Mouse (Mus musculus) hindbrain, postnatal 0 days (tissue): ENCODE measurements at regions not wholly inside any gene's neighbourhood (a gene's known extent, or its start where the extent isn't known, plus 50 kb on each side); places are given as distances from the start of the nearest gene placed in this dataset.

Source experiments
- ATAC-seq: fragments of 200-750 bp; cut with Nextera tagmentation; 2 replicates; pipeline ENCODE4 v1.8.0; 2017; ENCODE audit warnings: mild to moderate bottlenecking, moderate TSS enrichment, moderate library complexity
- DNase-seq: peaks from one replicate; pipeline ENCODE4 v3.0.0-alpha.2; 2015; ENCODE audit warnings: low spot score
- H3K27ac ChIP-seq: fragments of 300-500 bp; sonication (generic); 2 replicates; pipeline ENCODE4 v1.5.1; 2014; ENCODE audit warnings: mild to moderate bottlenecking
- H3K27me3 ChIP-seq: fragments of 300-500 bp; sonication (generic); 2 replicates; pipeline ENCODE4 v1.6.1; 2014; ENCODE audit warnings: low read length, mixed read lengths; ENCODE audit not compliant: insufficient read depth
- H3K36me3 ChIP-seq: fragments of 300-500 bp; sonication (generic); 2 replicates; pipeline ENCODE4 v1.6.1; 2014; ENCODE audit warnings: low read length, mixed read lengths; ENCODE audit not compliant: insufficient read depth
- H3K4me1 ChIP-seq: fragments of 300-500 bp; sonication (generic); 2 replicates; pipeline ENCODE4 v1.6.1; 2014; ENCODE audit warnings: antibody characterized with exemption, low read length, mixed read lengths; ENCODE audit not compliant: insufficient read depth
- H3K4me2 ChIP-seq: fragments of 300-500 bp; sonication (generic); 2 replicates; pipeline ENCODE4 v1.6.1; 2014; ENCODE audit warnings: low read depth, mild to moderate bottlenecking, low read length, moderate library complexity, mixed read lengths
- H3K4me3 ChIP-seq: fragments of 300-500 bp; sonication (generic); 2 replicates; pipeline ENCODE4 v1.5.1; 2014; ENCODE audit warnings: low read length
- H3K9ac ChIP-seq: fragments of 300-500 bp; sonication (generic); replicated peaks from 2 replicates; pipeline ENCODE4 v1.6.1; 2014; ENCODE audit warnings: mild to moderate bottlenecking, low read length, moderate library complexity, mixed read lengths
- H3K9me3 ChIP-seq: fragments of 300-500 bp; sonication (generic); 2 replicates; pipeline ENCODE4 v1.6.1; 2016; ENCODE audit warnings: low read length, mixed read lengths
- CTCF ChIP-seq: IDR thresholded peaks from 2 replicates; pipeline ENCODE4 v1.5.1; 2016; ENCODE audit warnings: antibody characterized with exemption, control low read depth, low read depth
- WGBS: fragments of 180-500 bp; shearing (Covaris S2); extraction: QIAGEN DNeasy Blood & Tissue Kit; methylation state at CpG from one replicate; pipeline ENCODE4 v1.1.7; 2014; 5-methylcytosine and 5-hydroxymethylcytosine counted together

DNA sequence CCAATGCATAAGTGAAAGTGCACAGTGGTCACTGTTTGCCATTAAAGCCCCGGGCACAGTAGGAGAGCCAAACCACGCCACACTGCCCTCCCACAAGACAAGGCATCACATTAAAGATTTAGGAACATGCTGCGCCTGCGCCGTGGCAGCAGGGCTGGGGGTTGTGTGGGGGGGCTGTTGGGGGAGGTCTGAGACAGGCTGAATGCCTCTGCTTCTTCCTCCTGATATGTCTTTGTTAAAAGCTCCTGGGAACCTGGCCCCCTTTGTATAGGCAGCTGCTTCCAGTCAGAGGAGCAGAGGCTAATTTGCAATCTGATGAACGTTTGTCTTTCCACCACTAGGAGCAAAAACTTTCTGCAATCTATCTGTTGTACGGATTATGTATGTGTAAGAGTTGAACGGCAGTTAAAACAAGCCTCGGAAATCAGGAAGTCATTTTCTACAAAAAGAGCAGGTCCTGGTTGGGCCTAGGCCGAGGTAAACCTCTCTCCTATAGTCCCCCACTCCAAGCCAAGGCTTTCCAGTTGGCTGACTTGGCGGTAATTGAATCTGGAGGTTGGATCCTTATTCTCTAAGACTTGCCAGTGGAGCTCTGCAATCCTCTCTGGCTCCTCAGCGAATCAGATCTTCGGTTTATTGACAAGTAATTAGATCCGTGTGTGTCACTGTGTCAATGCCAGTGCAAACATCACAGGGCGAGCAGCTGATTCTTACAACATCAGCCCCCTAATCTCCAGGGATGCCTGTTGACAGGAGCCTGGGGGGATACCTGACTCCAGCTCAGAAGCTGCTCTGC lies 173.3 kb upstream of the A230072I06Rik start:
- H3K4me3 ChIP-seq: no peak overlapping the region
- peak; percentile 42 for TF ChIP-seq CTCF
- H3K9me3 ChIP-seq: no peaks in the 10 kb centered on the region
- no peak overlapping the region for H3K4me2 ChIP-seq
- DNase-seq (peak; percentile 33), ATAC-seq (peak; percentile 74)
- H3K36me3 ChIP-seq: no peaks in the 10 kb centered on the region
- no peak overlapping the region; the same call in 1 of the 2 replicates for H3K27ac ChIP-seq
- no peak overlapping the region for H3K9ac ChIP-seq
- H3K4me1 ChIP-seq: peaks cover 6% of the 10 kb centered on the region
- 17% methylated on average over 15 of the region's 15 CpGs for WGBS
- no peaks in the 10 kb centered on the region for H3K27me3 ChIP-seq

DNA sequence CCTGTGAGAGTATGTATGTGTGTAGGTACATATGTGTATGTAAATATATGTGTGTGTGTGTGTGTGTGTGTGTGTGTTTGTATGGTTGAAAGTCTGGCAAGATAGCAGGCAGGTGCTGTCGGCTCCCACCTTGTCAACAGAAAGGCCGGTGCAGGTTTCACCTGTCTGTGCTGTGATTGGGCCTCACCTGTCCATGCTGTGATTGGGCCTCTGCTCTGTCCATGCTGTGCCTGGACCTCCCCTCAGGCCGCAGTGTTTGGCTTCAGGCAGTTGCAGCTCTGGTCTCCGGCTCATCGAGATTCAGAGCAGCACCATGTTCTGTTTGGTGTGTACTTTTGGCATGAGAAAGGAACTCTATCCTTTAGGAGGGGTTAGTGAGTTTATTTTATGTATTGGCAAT lies 170.0 kb upstream of the A230072I06Rik start:
- DNase-seq (no peak), ATAC-seq (no peak)
- Histone ChIP-seq H3K4me3 (no peak overlapping the region), H3K9me3 (no peaks in the 10 kb centered on the region), H3K36me3 (no peaks in the 10 kb centered on the region), H3K27me3 (0 out of 2 replicates have a peak, but pooled peaks cover 3% of the 10 kb centered on the region), H3K4me2 (no peak overlapping the region), H3K27ac (no peak overlapping the region), H3K9ac (no peak overlapping the region), H3K4me1 (peaks cover 6% of the 10 kb centered on the region)
- no peak for TF ChIP-seq CTCF
- 72% methylated on average over 5 of the region's 5 CpGs for WGBS

DNA sequence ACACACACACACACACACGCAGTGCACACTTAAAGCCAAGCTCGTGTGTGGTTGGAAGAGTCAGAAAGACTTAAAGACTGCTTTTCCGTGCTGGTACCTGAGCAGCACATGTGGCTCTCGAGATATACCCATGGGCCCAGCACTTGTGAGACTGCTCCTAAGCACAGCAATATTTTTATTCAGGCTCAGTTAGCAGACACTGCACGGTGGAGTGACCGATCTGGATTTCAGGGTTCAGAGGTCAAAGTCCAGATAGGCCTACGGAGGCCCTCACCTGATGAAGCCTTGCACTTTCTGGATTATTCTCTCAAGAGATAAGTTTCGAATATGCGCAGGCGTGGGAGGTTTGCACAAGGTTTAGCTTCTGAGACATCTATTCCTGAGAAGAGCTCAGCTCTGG lies 167.0 kb upstream of the A230072I06Rik start:
- no peak overlapping the region for H3K27ac ChIP-seq
- DNase-seq: no peak
- H3K9me3 ChIP-seq: no peaks in the 10 kb centered on the region
- no peak for TF ChIP-seq CTCF
- ATAC-seq: no peak
- no peak overlapping the region for H3K4me3 ChIP-seq
- no peaks in the 10 kb centered on the region for H3K4me1 ChIP-seq
- WGBS: 85% methylated on average over 10 of the region's 10 CpGs
- H3K9ac ChIP-seq: no peak overlapping the region
- H3K36me3 ChIP-seq: no peaks in the 10 kb centered on the region
- no peak overlapping the region for H3K4me2 ChIP-seq
- H3K27me3 ChIP-seq: 0 out of 2 replicates have a peak, but pooled peaks cover 3% of the 10 kb centered on the region

DNA sequence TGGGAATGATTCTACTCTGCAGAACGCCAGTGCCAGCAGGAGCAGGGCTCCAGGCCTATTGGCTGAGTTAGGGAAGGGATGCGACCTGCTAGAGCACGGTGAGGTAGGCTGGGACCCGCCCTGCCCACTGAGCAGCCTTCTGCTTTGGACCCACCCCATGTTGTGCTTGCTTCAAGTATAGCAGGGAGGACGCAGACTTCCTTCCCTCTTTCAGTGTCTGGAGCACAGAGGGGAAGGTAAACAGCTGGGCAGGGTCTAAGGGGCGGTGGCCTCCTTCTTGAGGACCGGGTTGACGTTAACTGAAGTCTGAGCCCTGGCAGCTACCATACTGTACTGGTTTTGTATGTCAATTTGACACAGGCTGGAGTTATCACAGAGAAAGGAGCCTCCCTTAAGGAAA lies 165.6 kb upstream of the A230072I06Rik start:
- no peak overlapping the region for H3K9ac ChIP-seq
- no peak overlapping the region for H3K27ac ChIP-seq
- H3K4me2 ChIP-seq: no peak overlapping the region
- no peak for TF ChIP-seq CTCF
- H3K4me3 ChIP-seq: no peak overlapping the region
- H3K36me3 ChIP-seq: no peaks in the 10 kb centered on the region
- WGBS: 38% methylated on average over 8 of the region's 8 CpGs
- DNase-seq: no peak
- no peak for ATAC-seq
- H3K27me3 ChIP-seq: 0 out of 2 replicates have a peak, but pooled peaks cover 3% of the 10 kb centered on the region
- H3K9me3 ChIP-seq: no peaks in the 10 kb centered on the region
- H3K4me1 ChIP-seq: no peaks in the 10 kb centered on the region

DNA sequence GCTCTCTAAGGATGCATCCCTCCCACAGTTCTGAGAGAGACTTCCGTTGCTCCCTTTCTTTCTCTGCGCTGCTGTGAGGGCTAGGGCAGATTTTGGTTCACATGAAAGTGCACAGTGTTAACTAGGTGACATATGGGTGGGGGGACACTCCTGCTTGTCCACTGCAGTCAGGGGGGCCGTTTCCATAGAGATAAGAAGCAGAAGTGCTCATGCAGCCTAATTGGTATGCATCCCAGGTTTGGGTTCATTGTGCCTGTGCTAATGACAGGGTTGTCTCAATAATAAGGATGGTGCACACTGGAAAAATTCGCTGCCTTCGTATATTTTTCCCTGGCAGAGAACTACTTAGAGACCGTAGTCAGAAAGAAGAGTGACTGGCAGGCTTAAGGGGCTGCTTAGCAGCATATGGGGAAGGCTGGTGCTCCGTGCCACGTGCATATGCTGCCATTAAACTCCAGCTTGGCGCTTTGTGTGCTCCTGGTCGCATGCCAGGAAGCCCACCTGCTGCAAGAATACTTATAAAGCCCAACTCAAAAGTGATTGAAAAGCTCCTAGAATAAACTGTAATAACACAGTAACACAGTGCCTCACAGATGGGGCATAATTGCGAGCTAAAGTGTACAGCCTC lies 152.1 kb upstream of the A230072I06Rik start:
- peak overlapping the region; percentile 30 for H3K4me2 ChIP-seq
- ATAC-seq (peak; percentile 89), DNase-seq (peak; percentile 87)
- H3K9me3 ChIP-seq: no peaks in the 10 kb centered on the region
- 8% methylated on average over 11 of the region's 11 CpGs for WGBS
- H3K4me1 ChIP-seq: peaks cover 13% of the 10 kb centered on the region; the same call in 1 of the 2 replicates
- H3K27ac ChIP-seq: peak overlapping the region; percentile 52; the same call in 1 of the 2 replicates
- H3K4me3 ChIP-seq: no peak overlapping the region
- H3K36me3 ChIP-seq: no peaks in the 10 kb centered on the region
- no peak overlapping the region for H3K9ac ChIP-seq
- TF ChIP-seq CTCF: no peak
- peaks cover 6% of the 10 kb centered on the region for H3K27me3 ChIP-seq

DNA sequence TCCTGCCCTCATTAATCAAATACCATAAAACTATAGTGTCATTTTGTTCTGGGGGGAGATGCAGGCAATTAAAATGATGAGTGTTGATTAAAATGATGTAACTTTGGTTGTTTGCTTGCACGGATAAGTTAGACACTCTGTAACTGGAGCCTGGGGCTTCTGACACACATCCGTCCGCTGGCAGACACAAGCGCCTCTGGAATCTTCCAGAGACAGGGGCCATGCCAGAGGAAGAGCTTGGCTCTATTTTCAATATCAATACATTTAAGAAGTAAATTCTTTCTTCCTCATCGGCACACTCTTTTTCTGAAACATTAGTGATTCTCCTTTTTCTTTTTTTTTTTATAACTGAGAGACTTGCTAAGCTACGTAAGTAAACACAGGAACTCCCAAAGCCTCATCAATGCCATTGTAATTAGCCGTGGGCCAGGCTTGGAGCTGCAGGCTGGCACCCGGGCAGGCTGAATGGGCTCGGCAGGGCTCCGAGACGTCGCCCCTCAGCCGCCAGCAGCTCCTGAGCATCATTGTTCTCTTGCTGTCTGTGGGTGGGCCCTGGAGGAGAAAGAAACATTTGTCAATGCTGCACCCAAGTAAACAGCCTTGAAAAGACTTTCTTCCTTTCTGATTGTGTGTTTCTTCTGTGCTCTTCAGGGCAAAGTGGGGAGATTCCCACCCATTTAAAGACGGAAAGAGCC lies 151.4 kb upstream of the A230072I06Rik start:
- Histone ChIP-seq H3K4me2 (peak overlapping the region; percentile 30), H3K4me1 (peaks cover 13% of the 10 kb centered on the region; the same call in 1 of the 2 replicates), H3K9me3 (no peaks in the 10 kb centered on the region), H3K27ac (peak overlapping the region; percentile 52), H3K36me3 (no peaks in the 10 kb centered on the region), H3K9ac (no peak overlapping the region), H3K4me3 (no peak overlapping the region), H3K27me3 (peaks cover 6% of the 10 kb centered on the region)
- DNase-seq: peak; percentile 61
- WGBS: 5% methylated on average over 14 of the region's 14 CpGs
- no peak for TF ChIP-seq CTCF
- ATAC-seq: peak; percentile 67
